Mouse (Mus musculus) heart, postnatal 0 days (tissue): ENCODE measurements around the gene Pglyrp4.

Experiments
- CTCF ChIP-seq: IDR thresholded peaks from 2 replicates; pipeline ENCODE4 v1.5.1; 2016; ENCODE audit warnings: antibody characterized with exemption, control low read depth, low read depth
- EP300 ChIP-seq: IDR thresholded peaks from 2 replicates; pipeline ENCODE4 v1.6.1; 2016; ENCODE audit warnings: antibody characterized with exemption, low read depth

GRCm38 (mm10) chr3:90726606-90727005 is at the start of gene Pglyrp4:
- TF ChIP-seq CTCF = no peak
- TF ChIP-seq EP300 = no peak
